Mouse (Mus musculus) midbrain, embryonic 13.5 days (tissue): ENCODE results near the gene Zfp292. TPM values are rescaled to one million over a fixed set of nuclear protein-coding genes. Genes with fewer than 3 reads are reported as not detected.

Source experiments
- ATAC-seq: fragments of 200-750 bp; cut with Nextera tagmentation; 2 replicates; pipeline ENCODE4 v1.8.0; 2017; ENCODE audit warnings: mild to moderate bottlenecking, moderate TSS enrichment, moderate library complexity
- H3K27ac ChIP-seq: fragments of 300-500 bp; sonication (generic); 2 replicates; pipeline ENCODE4 v1.5.1; 2015; ENCODE audit warnings: inconsistent platforms, mild to moderate bottlenecking, moderate library complexity
- H3K27me3 ChIP-seq: fragments of 300-500 bp; sonication (generic); 2 replicates; pipeline ENCODE4 v1.6.1; 2015; ENCODE audit warnings: mild to moderate bottlenecking, inconsistent platforms
- H3K36me3 ChIP-seq: fragments of 300-500 bp; sonication (generic); 2 replicates; pipeline ENCODE4 v1.6.1; 2015; ENCODE audit warnings: mild to moderate bottlenecking, inconsistent platforms
- H3K4me1 ChIP-seq: fragments of 300-500 bp; sonication (generic); replicated peaks from 2 replicates; pipeline ENCODE4 v1.6.1; 2015; ENCODE audit warnings: inconsistent platforms
- H3K4me2 ChIP-seq: fragments of 300-500 bp; sonication (generic); replicated peaks from 2 replicates; pipeline ENCODE4 v1.6.1; 2015; ENCODE audit warnings: moderate library complexity, mild to moderate bottlenecking, inconsistent platforms
- H3K4me3 ChIP-seq: fragments of 300-500 bp; sonication (generic); replicated peaks from 2 replicates; pipeline ENCODE4 v1.5.1; 2015; ENCODE audit warnings: mild to moderate bottlenecking, inconsistent platforms
- H3K9ac ChIP-seq: fragments of 300-500 bp; sonication (generic); replicated peaks from 2 replicates; pipeline ENCODE4 v1.6.1; 2015; ENCODE audit warnings: mild to moderate bottlenecking, inconsistent platforms
- H3K9me3 ChIP-seq: fragments of 300-500 bp; sonication (generic); 2 replicates; pipeline ENCODE4 v1.6.1; 2016; ENCODE audit warnings: mild to moderate bottlenecking, inconsistent platforms
- WGBS: fragments of 180-500 bp; shearing (Covaris S2); methylation state at CpG from one replicate; pipeline ENCODE4 v1.1.7; 2015; 5-methylcytosine and 5-hydroxymethylcytosine counted together
- polyA plus RNA-seq: library from polyadenylated mRNA; unstranded; fragments of >200 nt; fragmentation: Nextera tagmentation; extraction: Ambion mirVana; gene quantifications from 2 replicates; pipeline ENCODE4 v1.2.1, GENCODE M21; 2015

Zfp292 gene
- polyA plus RNA-seq, 1 experiment from 2014 or later = 40.3 TPM

- Histone ChIP-seq H3K36me3 (peaks cover 18% of the 10 kb centered on the region), H3K4me3 (peak overlapping the region; percentile 93), H3K27ac (no peak overlapping the region), H3K4me2 (peak overlapping the region; percentile 59), H3K27me3 (no peaks in the 10 kb centered on the region), H3K9ac (peak overlapping the region; percentile 100; the same call in 1 of the 2 replicates), H3K4me1 (peaks cover 28% of the 10 kb centered on the region), H3K9me3 (0 out of 2 replicates have a peak, but pooled peaks cover 6% of the 10 kb centered on the region)
- ATAC-seq = no peak
- 91% methylated on average over 10 of the region's 10 CpGs for WGBS
Observed at GRCm38 (mm10) chr4:34880921-34881650, 1.7 kb downstream of the Zfp292 start.

GRCm38 (mm10) chr4:34874234-34874633 lies 8.5 kb downstream of the Zfp292 start:
- no peak for ATAC-seq
- Histone ChIP-seq H3K4me3 (no peak overlapping the region), H3K27me3 (no peaks in the 10 kb centered on the region), H3K36me3 (peaks cover 18% of the 10 kb centered on the region), H3K9me3 (0 out of 2 replicates have a peak, but pooled peaks cover 6% of the 10 kb centered on the region), H3K4me2 (no peak overlapping the region), H3K27ac (no peak overlapping the region), H3K4me1 (0 out of 2 replicates have a peak, but pooled peaks cover 5% of the 10 kb centered on the region), H3K9ac (no peak overlapping the region)
- WGBS = 76% methylated on average over 1 of the region's 1 CpGs

- Histone ChIP-seq H3K9ac (no peak overlapping the region), H3K4me2 (no peak overlapping the region), H3K27me3 (no peaks in the 10 kb centered on the region), H3K4me1 (peaks cover 13% of the 10 kb centered on the region; the same call in 1 of the 2 replicates), H3K27ac (no peak overlapping the region), H3K4me3 (no peak overlapping the region), H3K9me3 (0 out of 2 replicates have a peak, but pooled peaks cover 6% of the 10 kb centered on the region), H3K36me3 (peaks cover 9% of the 10 kb centered on the region; the same call in 1 of the 2 replicates)
- ATAC-seq = peak; percentile 22; the same call in 1 of the 2 replicates
- 97% methylated on average over 4 of the region's 4 CpGs for WGBS
Observed at GRCm38 (mm10) chr4:34872896-34873495, 9.8 kb downstream of the Zfp292 start.

DNA sequence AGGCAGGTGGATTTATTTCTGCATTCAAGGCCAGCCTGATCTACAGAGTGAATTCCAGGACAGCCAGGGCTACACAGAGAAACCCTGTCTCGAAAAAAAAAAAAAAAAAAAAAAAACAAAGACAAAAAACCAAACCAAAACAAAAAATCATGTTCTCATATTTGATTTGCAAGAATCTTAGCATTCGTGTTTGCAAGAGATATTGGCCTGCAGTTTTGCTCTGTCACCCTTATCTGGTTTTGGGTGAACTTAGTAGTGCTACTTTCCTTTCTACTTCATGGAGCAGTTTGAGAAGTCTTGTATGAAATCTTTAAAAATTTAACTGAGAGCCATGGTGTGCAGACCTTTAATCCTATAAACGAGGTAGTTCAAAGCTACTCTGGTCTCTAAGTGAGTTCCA lies 12.9 kb downstream of the Zfp292 start:
- Histone ChIP-seq H3K4me1 (peaks cover 13% of the 10 kb centered on the region; the same call in 1 of the 2 replicates), H3K36me3 (no peaks in the 10 kb centered on the region), H3K4me3 (no peak overlapping the region), H3K4me2 (no peak overlapping the region), H3K27me3 (no peaks in the 10 kb centered on the region), H3K9me3 (no peaks in the 10 kb centered on the region), H3K9ac (no peak overlapping the region), H3K27ac (no peak overlapping the region)
- 88% methylated on average over 3 of the region's 3 CpGs for WGBS
- ATAC-seq = no peak

DNA sequence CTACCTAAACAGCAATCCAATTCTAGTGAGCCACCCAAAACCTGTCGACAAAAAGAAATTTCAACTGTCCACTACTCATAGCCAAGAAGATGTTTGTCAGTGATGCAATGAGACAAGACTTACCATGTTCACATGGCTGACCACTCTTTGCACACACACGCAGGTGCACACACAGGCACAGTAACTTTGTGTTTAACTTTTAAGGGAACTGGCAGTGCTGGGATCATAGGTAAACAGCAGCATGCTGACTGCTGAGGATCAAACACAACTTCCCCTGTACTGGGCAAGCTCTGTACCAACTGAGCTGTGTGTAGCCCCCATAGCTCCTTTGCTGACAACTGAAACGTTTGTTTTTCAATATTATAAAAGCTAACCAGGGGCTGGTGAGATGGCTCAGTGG lies 21.3 kb downstream of the Zfp292 start:
- no peaks in the 10 kb centered on the region for H3K9me3 ChIP-seq
- H3K27ac ChIP-seq = no peak overlapping the region
- no peak for ATAC-seq
- peaks cover 12% of the 10 kb centered on the region for H3K4me1 ChIP-seq
- no peak overlapping the region for H3K4me3 ChIP-seq
- no peaks in the 10 kb centered on the region for H3K27me3 ChIP-seq
- no peak overlapping the region for H3K4me2 ChIP-seq
- no peaks in the 10 kb centered on the region for H3K36me3 ChIP-seq
- H3K9ac ChIP-seq = no peak overlapping the region
- WGBS = 92% methylated on average over 3 of the region's 3 CpGs

DNA sequence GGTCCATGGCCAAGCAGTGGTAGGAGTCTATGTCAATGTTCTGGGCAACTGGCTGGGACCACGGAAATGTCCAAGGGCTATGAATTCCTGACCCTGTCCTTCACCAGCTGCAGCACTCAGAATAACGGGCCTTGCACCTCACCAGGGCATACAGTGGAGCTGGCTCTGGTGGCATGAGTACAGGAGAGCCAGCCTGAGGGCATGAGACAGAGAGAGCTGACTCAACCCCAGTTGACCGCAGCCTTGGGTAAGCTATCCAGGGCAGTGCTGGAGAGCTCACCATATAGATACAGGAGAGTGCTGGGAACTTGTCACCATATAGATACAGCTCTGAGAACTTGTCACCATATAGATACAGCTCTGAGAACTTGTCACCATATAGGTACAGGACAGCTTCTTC lies 23.3 kb downstream of the Zfp292 start:
- no peaks in the 10 kb centered on the region for H3K36me3 ChIP-seq
- no peak for ATAC-seq
- no peak overlapping the region for H3K27ac ChIP-seq
- H3K9me3 ChIP-seq = no peaks in the 10 kb centered on the region
- H3K27me3 ChIP-seq = no peaks in the 10 kb centered on the region
- peaks cover 16% of the 10 kb centered on the region for H3K4me1 ChIP-seq
- H3K4me3 ChIP-seq = no peak overlapping the region
- no peak overlapping the region for H3K4me2 ChIP-seq
- WGBS = 90% methylated on average over 3 of the region's 3 CpGs
- no peak overlapping the region for H3K9ac ChIP-seq

- 0 out of 2 replicates have a peak, but pooled peaks cover 4% of the 10 kb centered on the region for H3K36me3 ChIP-seq
- no peak for ATAC-seq
- peaks cover 16% of the 10 kb centered on the region for H3K4me1 ChIP-seq
- no peak overlapping the region for H3K9ac ChIP-seq
- no peak overlapping the region for H3K27ac ChIP-seq
- no peak overlapping the region for H3K4me3 ChIP-seq
- no peaks in the 10 kb centered on the region for H3K27me3 ChIP-seq
- no peaks in the 10 kb centered on the region for H3K9me3 ChIP-seq
- no peak overlapping the region for H3K4me2 ChIP-seq
- whole genome bisulfite sequencing = 95% methylated on average over 3 of the region's 3 CpGs
Observed at GRCm38 (mm10) chr4:34858903-34859302, 23.9 kb downstream of the Zfp292 start.

GRCm38 (mm10) chr4:34855966-34856365 lies 26.8 kb downstream of the Zfp292 start:
- Histone ChIP-seq H3K4me3 (no peak overlapping the region), H3K9me3 (no peaks in the 10 kb centered on the region), H3K4me2 (no peak overlapping the region), H3K27me3 (no peaks in the 10 kb centered on the region), H3K9ac (no peak overlapping the region), H3K4me1 (peaks cover 16% of the 10 kb centered on the region), H3K27ac (no peak overlapping the region), H3K36me3 (peaks cover 12% of the 10 kb centered on the region)
- ATAC-seq = no peak
- WGBS = 24% methylated on average over 1 of the region's 1 CpGs

- H3K4me1 ChIP-seq = peaks cover 4% of the 10 kb centered on the region; the same call in 1 of the 2 replicates
- no peak overlapping the region for H3K27ac ChIP-seq
- no peaks in the 10 kb centered on the region for H3K27me3 ChIP-seq
- WGBS = 95% methylated on average over 7 of the region's 7 CpGs
- H3K4me3 ChIP-seq = no peak overlapping the region
- no peak overlapping the region for H3K9ac ChIP-seq
- ATAC-seq = no peak
- no peaks in the 10 kb centered on the region for H3K9me3 ChIP-seq
- peaks cover 12% of the 10 kb centered on the region for H3K36me3 ChIP-seq
- no peak overlapping the region for H3K4me2 ChIP-seq
Observed at GRCm38 (mm10) chr4:34852051-34852450, 30.7 kb downstream of the Zfp292 start.

GRCm38 (mm10) chr4:34850156-34850555 lies 32.6 kb downstream of the Zfp292 start:
- H3K27me3 ChIP-seq = no peaks in the 10 kb centered on the region
- no peak overlapping the region for H3K4me3 ChIP-seq
- 98% methylated on average over 2 of the region's 2 CpGs for WGBS
- no peak for ATAC-seq
- H3K9me3 ChIP-seq = no peaks in the 10 kb centered on the region
- H3K4me1 ChIP-seq = no peaks in the 10 kb centered on the region
- H3K9ac ChIP-seq = no peak overlapping the region
- H3K27ac ChIP-seq = no peak overlapping the region
- no peak overlapping the region for H3K4me2 ChIP-seq
- peaks cover 12% of the 10 kb centered on the region for H3K36me3 ChIP-seq

DNA sequence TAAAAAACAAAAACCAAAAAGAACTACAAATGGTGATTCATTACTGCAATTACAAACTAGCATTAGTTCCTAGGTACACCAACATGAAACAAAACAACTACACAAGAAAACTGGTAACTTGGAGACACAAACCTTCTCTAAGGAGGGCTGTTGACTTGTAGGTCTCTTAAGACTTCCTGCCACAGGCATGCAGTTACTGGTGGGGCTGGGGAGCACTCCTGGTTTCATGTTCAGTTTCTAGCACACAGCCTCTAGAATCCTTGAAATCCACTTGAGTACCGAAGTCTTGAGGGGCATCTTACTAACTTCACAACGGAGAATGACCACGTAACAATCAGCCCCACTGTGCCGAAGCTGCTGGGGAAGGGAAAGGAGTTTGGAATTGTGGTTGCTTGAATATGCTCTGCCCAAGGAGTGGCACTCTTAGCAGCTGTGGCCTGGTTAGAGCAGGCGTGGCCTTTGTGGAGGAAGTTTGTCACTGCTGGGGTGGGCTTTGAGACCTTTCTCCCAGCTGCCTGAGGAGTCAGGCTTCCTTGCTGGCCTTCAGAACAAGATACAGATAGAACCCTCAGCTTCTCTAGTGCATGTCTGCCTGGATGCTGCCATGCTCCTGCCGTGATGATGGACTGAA lies 35.0 kb downstream of the Zfp292 start:
- H3K9me3 ChIP-seq = no peaks in the 10 kb centered on the region
- H3K27ac ChIP-seq = no peak overlapping the region
- H3K4me1 ChIP-seq = peaks cover 13% of the 10 kb centered on the region
- peaks cover 5% of the 10 kb centered on the region for H3K36me3 ChIP-seq
- H3K9ac ChIP-seq = no peak overlapping the region
- H3K27me3 ChIP-seq = no peaks in the 10 kb centered on the region
- H3K4me2 ChIP-seq = no peak overlapping the region
- 94% methylated on average over 6 of the region's 6 CpGs for WGBS
- no peak overlapping the region for H3K4me3 ChIP-seq
- ATAC-seq = no peak

GRCm38 (mm10) chr4:34843839-34844238 lies 38.9 kb downstream of the Zfp292 start:
- H3K9me3 ChIP-seq = no peaks in the 10 kb centered on the region
- ATAC-seq = no peak

More at GRCm38 (mm10) chr4:34843839-34844238, 38.9 kb downstream of the Zfp292 start:
- no peak overlapping the region for H3K9ac ChIP-seq
- H3K27ac ChIP-seq = no peak overlapping the region
- no peaks in the 10 kb centered on the region for H3K36me3 ChIP-seq
- peaks cover 23% of the 10 kb centered on the region for H3K4me1 ChIP-seq
- H3K4me2 ChIP-seq = no peak overlapping the region
- H3K4me3 ChIP-seq = no peak overlapping the region
- WGBS = 98% methylated on average over 1 of the region's 1 CpGs
- no peaks in the 10 kb centered on the region for H3K27me3 ChIP-seq
